Mouse (Mus musculus): ENCODE measurements around the gene Slc37a1. TPM values are rescaled to one million over a fixed set of nuclear protein-coding genes. Genes with fewer than 3 reads are reported as not detected.
"Not testable (repeated sequence)": the region's sequence is repeated elsewhere in the genome, so short reads cannot be mapped to it uniquely, and the experiment has no call there.

Gene Slc37a1
- polyA plus RNA-seq, 1 experiment = 3.4 TPM

- peaks cover 6% of the 10 kb centered on the region; the same call in 1 of the 2 replicates for H3K9me3 ChIP-seq
- no peak overlapping the region for H3K4me3 ChIP-seq (replicated peaks)
- peaks cover 49% of the 10 kb centered on the region for H3K4me1 ChIP-seq
- no peak for TF ChIP-seq FLI1 (IDR thresholded peaks at IDR 0.05; ENCODE audit: low read length)
- TF ChIP-seq GATA1 (IDR thresholded peaks at IDR 0.05; ENCODE audit: borderline replicate concordance, low read length) = no peak
- no peaks in the 10 kb centered on the region for H3K36me3 ChIP-seq (replicated peaks; ENCODE audit: low read length)
- H3K27me3 ChIP-seq (replicated peaks) = peaks cover 11% of the 10 kb centered on the region
Observed at GRCm38 (mm10) chr17:31266321-31266950, 20.2 kb upstream of the Slc37a1 start.

DNA sequence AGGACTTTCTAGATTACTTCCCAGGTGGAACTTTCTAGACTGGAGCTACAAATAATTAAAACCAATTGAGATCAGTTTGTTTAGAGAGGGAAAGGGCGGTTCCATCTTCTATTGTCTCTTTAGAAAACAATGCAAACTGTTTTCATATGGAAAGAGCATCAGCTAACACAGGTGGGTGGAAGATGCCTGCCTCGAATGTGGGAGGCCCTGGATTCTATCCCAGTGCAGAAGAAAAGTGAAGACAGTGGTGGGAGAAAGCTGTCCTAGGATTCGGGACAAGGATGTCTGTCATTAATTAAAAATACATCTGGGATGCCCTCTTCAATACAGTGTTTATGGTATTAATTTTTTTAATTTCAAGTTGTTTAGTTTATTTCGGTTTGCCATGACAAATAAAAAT is 19.5 kb upstream of the Slc37a1 start:
- Histone ChIP-seq H3K36me3 (replicated peaks; ENCODE audit: low read length) (no peaks in the 10 kb centered on the region), H3K4me1 (peaks cover 50% of the 10 kb centered on the region), H3K4me3 (replicated peaks) (no peak overlapping the region), H3K27me3 (replicated peaks) (peaks cover 11% of the 10 kb centered on the region), H3K9me3 (peaks cover 6% of the 10 kb centered on the region; the same call in 1 of the 2 replicates)
- TF ChIP-seq FLI1 (IDR thresholded peaks at IDR 0.05; ENCODE audit: low read length) = no peak
- no peak for TF ChIP-seq GATA1 (IDR thresholded peaks at IDR 0.05; ENCODE audit: borderline replicate concordance, low read length)

- Histone ChIP-seq H3K4me3 (replicated peaks) (no peak overlapping the region), H3K36me3 (replicated peaks; ENCODE audit: low read length) (no peaks in the 10 kb centered on the region), H3K9me3 (peaks cover 6% of the 10 kb centered on the region; the same call in 1 of the 2 replicates), H3K27me3 (replicated peaks) (peaks cover 11% of the 10 kb centered on the region), H3K4me1 (peaks cover 50% of the 10 kb centered on the region)
- TF ChIP-seq GATA1 (IDR thresholded peaks at IDR 0.05; ENCODE audit: borderline replicate concordance, low read length) = no peak
- no peak for TF ChIP-seq FLI1 (IDR thresholded peaks at IDR 0.05; ENCODE audit: low read length)
Observed at GRCm38 (mm10) chr17:31267603-31268002, 19.0 kb upstream of the Slc37a1 start.

DNA sequence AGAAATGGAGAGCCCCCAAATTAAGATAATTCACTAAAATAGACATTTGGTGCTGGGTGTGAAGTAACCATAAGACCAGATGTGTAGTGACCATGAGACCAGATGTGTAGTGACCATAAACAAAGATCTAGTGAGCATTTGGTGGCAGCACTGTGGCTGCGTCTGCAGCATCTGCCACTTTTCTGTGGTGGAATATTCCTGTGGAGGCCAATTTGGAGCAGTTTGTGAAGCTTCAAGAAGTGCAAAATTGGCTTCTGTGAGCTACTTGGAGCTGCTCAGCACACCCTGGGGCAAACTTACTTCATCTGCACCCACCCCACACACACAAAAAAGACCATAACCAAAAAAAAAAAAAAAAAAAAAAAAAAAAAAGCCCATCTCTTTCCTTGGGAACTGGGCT is 18.6 kb upstream of the Slc37a1 start:
- Histone ChIP-seq H3K36me3 (replicated peaks; ENCODE audit: low read length) (no peaks in the 10 kb centered on the region), H3K27me3 (replicated peaks) (peaks cover 13% of the 10 kb centered on the region), H3K4me1 (peaks cover 50% of the 10 kb centered on the region), H3K4me3 (replicated peaks) (no peak overlapping the region), H3K9me3 (peaks cover 6% of the 10 kb centered on the region; the same call in 1 of the 2 replicates)
- TF ChIP-seq FLI1 (IDR thresholded peaks at IDR 0.05; ENCODE audit: low read length) = no peak

- H3K36me3 ChIP-seq (replicated peaks; ENCODE audit: low read length) = no peaks in the 10 kb centered on the region
- peaks cover 45% of the 10 kb centered on the region for H3K4me1 ChIP-seq
- peaks cover 14% of the 10 kb centered on the region for H3K27me3 ChIP-seq (replicated peaks)
- peaks cover 6% of the 10 kb centered on the region; the same call in 1 of the 2 replicates for H3K9me3 ChIP-seq
- no peak overlapping the region for H3K4me3 ChIP-seq (replicated peaks)
- TF ChIP-seq GATA1 (IDR thresholded peaks at IDR 0.05; ENCODE audit: borderline replicate concordance, low read length) (no peak), FLI1 (IDR thresholded peaks at IDR 0.05; ENCODE audit: low read length) (no peak)
Observed at GRCm38 (mm10) chr17:31269761-31270160, 16.8 kb upstream of the Slc37a1 start.

GRCm38 (mm10) chr17:31270246-31270645 is 16.3 kb upstream of the Slc37a1 start:
- TF ChIP-seq GATA1 (IDR thresholded peaks at IDR 0.05; ENCODE audit: borderline replicate concordance, low read length) = no peak
- TF ChIP-seq FLI1 (IDR thresholded peaks at IDR 0.05; ENCODE audit: low read length) = no peak
- H3K36me3 ChIP-seq (replicated peaks; ENCODE audit: low read length) = no peaks in the 10 kb centered on the region
- H3K4me1 ChIP-seq = peaks cover 42% of the 10 kb centered on the region
- H3K4me3 ChIP-seq (replicated peaks) = no peak overlapping the region
- peaks cover 6% of the 10 kb centered on the region; the same call in 1 of the 2 replicates for H3K9me3 ChIP-seq
- H3K27me3 ChIP-seq (replicated peaks) = peaks cover 16% of the 10 kb centered on the region

DNA sequence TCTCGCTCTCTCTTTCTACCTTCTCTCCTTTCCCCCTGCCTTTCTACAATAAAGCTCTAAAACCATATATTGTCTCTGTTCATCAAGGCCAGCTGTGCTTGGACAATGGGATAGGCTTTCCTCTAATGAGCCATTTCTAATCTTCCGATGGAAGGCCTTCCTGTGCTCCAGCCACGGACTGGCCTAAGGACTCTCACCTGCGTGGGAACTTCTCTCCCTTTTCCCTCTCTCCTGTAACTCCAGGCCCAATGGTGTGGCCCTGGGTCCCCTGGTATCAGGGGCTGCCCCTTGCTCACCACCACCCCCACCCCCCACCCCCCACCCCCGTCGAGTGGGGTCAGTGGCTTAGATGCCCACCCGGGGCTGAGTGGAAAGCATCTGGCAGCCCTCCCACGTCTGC is 15.9 kb upstream of the Slc37a1 start:
- H3K4me3 ChIP-seq (replicated peaks); H3K9me3 ChIP-seq; H3K36me3 ChIP-seq (replicated peaks; ENCODE audit: low read length): not testable (repeated sequence)
- Histone ChIP-seq H3K4me1 (peaks cover 42% of the 10 kb centered on the region), H3K27me3 (replicated peaks) (peaks cover 20% of the 10 kb centered on the region)

DNA sequence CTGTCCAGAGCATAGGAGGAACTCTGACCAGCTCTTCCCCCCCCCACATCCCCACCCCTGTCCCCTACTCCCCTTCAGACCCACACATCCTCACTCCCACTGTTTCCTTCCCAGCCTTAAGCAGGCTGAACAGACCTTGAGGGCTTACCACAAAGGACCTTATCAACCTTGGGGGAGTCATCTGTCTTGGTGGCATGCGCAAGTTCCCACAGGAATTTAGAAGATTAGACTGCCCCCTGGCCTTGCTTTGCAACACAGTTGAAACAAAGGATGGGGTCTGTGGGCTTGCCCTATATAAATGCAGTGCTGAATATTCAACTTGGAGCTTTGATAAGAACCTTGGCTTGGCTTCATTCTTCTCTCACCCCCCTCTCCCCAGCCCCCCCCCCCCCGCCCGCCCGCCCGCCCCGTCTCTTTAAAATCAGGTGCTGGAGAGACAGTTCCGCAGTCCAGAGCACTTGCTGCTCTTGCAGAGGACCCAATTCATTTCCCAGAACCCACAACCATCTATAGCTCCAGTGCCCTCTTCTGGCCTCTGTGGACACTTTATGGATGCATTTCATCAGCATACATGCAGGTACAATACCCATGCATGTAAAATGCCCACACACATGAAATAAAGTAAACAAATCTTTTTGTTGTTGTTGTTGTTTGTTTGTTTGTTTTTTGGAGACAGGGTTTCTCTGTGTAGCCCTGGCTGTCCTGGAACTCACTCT is 15.3 kb upstream of the Slc37a1 start:
- TF ChIP-seq FLI1 (IDR thresholded peaks at IDR 0.05; ENCODE audit: low read length) = no peak
- no peak for TF ChIP-seq GATA1 (IDR thresholded peaks at IDR 0.05; ENCODE audit: borderline replicate concordance, low read length)
- no peaks in the 10 kb centered on the region for H3K36me3 ChIP-seq (replicated peaks; ENCODE audit: low read length)
- no peak overlapping the region for H3K4me3 ChIP-seq (replicated peaks)
- peaks cover 37% of the 10 kb centered on the region for H3K4me1 ChIP-seq
- peaks cover 6% of the 10 kb centered on the region; the same call in 1 of the 2 replicates for H3K9me3 ChIP-seq
- peaks cover 20% of the 10 kb centered on the region for H3K27me3 ChIP-seq (replicated peaks)

- Histone ChIP-seq H3K36me3 (replicated peaks; ENCODE audit: low read length) (no peaks in the 10 kb centered on the region), H3K27me3 (replicated peaks) (peaks cover 31% of the 10 kb centered on the region), H3K4me1 (peaks cover 44% of the 10 kb centered on the region), H3K9me3 (peaks cover 6% of the 10 kb centered on the region; the same call in 1 of the 2 replicates), H3K4me3 (replicated peaks) (no peak overlapping the region)
- TF ChIP-seq GATA1 (IDR thresholded peaks at IDR 0.05; ENCODE audit: borderline replicate concordance, low read length) (no peak), FLI1 (IDR thresholded peaks at IDR 0.05; ENCODE audit: low read length) (no peak)
Observed at GRCm38 (mm10) chr17:31272416-31273165, 14.0 kb upstream of the Slc37a1 start.

- no peaks in the 10 kb centered on the region for H3K36me3 ChIP-seq (replicated peaks; ENCODE audit: low read length)
Observed at GRCm38 (mm10) chr17:31273631-31274030, 13.0 kb upstream of the Slc37a1 start.

More at GRCm38 (mm10) chr17:31273631-31274030, 13.0 kb upstream of the Slc37a1 start:
- H3K9me3 ChIP-seq = peaks cover 6% of the 10 kb centered on the region; the same call in 1 of the 2 replicates
- peaks cover 41% of the 10 kb centered on the region for H3K27me3 ChIP-seq (replicated peaks)
- H3K4me3 ChIP-seq (replicated peaks) = no peak overlapping the region
- TF ChIP-seq GATA1 (IDR thresholded peaks at IDR 0.05; ENCODE audit: borderline replicate concordance, low read length) (no peak), FLI1 (IDR thresholded peaks at IDR 0.05; ENCODE audit: low read length) (no peak)
- peaks cover 41% of the 10 kb centered on the region for H3K4me1 ChIP-seq

Data from megakaryocyte, embryonic 14.5 days (primary cell).